Mouse (Mus musculus) lung, adult 2 months (tissue): ENCODE measurements at regions not wholly inside any gene's neighbourhood (a gene's known extent, or its start where the extent isn't known, plus 50 kb on each side); places are given as distances from the start of the nearest gene placed in this dataset.

Experiments used
- CTCF ChIP-seq: fragments of 200-500 bp; IDR thresholded peaks from 2 replicates; pipeline ENCODE4 v1.5.1; 2011; ENCODE audit warnings: mild to moderate bottlenecking, low read length, control low read depth; ENCODE audit not compliant: insufficient read depth
- POLR2A ChIP-seq: fragments of 200-500 bp; IDR thresholded peaks from 2 replicates; pipeline ENCODE4 v1.6.1; 2011; ENCODE audit warnings: low read depth, mild to moderate bottlenecking, control low read depth, low read length, borderline replicate concordance; ENCODE audit errors: extremely low read depth

- TF ChIP-seq CTCF (no peak), POLR2A (no peak)
Measured at GRCm38 (mm10) chr16:91171911-91172440, 53.3 kb upstream of the Olig2 start.
